Comparison of ENCODE assay signal across 8 mouse cellular contexts in genomic region chr7:55710872-55711558, GRCm38 (mm10). TPM values are rescaled to one million over a fixed set of nuclear protein-coding genes. Genes with fewer than 3 reads are reported as not detected.
A peak's percentile ranks its signal among the peaks of the same experiment; 100 is the strongest.
DNase-seq lines count a peak whose midpoint lies in the region; ATAC-seq and TF ChIP-seq lines count a peak whose summit lies in the region.

No protein-coding gene starts in this region.

- ATAC-seq in kidney, postnatal 0 days (replicated peaks; ENCODE audit: low FRiP score, low read depth), result peak; percentile 82
- ATAC-seq in lung, embryonic 14.5 days (ENCODE audit: insufficient read depth), result peak; percentile 92

- H3K9ac ChIP-seq in kidney, postnatal 0 days (ENCODE audit: low read depth, low read length), result no peak overlapping the region
- no peak overlapping the region for H3K9ac ChIP-seq in lung, embryonic 14.5 days

- DNase-seq in A20 (ENCODE audit: low read depth, low spot score) (peak; percentile 66), MEL-GATA-1-ER (ENCODE audit: extremely low read depth, low read depth) (peak; percentile 24)
- DNase-seq in cerebellum, adult 9-11 months, result peak; percentile 45
- DNase-seq in gonadal fat pad, adult 2 months (ENCODE audit: low read depth), result peak; percentile 1
- peak; percentile 92 for DNase-seq in kidney, postnatal 0 days (ENCODE audit: low spot score)
- peak; percentile 92 for DNase-seq in lung, embryonic 14.5 days
- peak; percentile 93 for DNase-seq in retina, embryonic 14.5 days (ENCODE audit: low spot score)
- DNase-seq in urinary bladder, adult 2 months (ENCODE audit: low spot score), result no peak

- no peak overlapping the region for H3K27ac ChIP-seq in kidney, postnatal 0 days
- H3K27ac ChIP-seq in lung, embryonic 14.5 days (ENCODE audit: low read depth), result no peak overlapping the region

- 8% methylated on average over 11 of the region's 11 CpGs for WGBS in kidney, postnatal 0 days
- 9% methylated on average over 11 of the region's 11 CpGs for whole genome bisulfite sequencing in lung, embryonic 14.5 days

- no peak overlapping the region for H3K4me2 ChIP-seq in kidney, postnatal 0 days (ENCODE audit: low read length)
- no peak overlapping the region for H3K4me2 ChIP-seq in lung, embryonic 14.5 days

- H3K27me3 ChIP-seq in kidney, postnatal 0 days (ENCODE audit: insufficient read depth, low read length), result no peaks in the 10 kb centered on the region
- no peaks in the 10 kb centered on the region for H3K27me3 ChIP-seq in lung, embryonic 14.5 days (ENCODE audit: insufficient read depth, low read length)

- H3K4me1 ChIP-seq in kidney, postnatal 0 days (replicated peaks; ENCODE audit: insufficient read depth, low read length), result no peaks in the 10 kb centered on the region
- no peaks in the 10 kb centered on the region for H3K4me1 ChIP-seq in lung, embryonic 14.5 days (ENCODE audit: insufficient read depth)

- no peaks in the 10 kb centered on the region for H3K9me3 ChIP-seq in kidney, postnatal 0 days (replicated peaks; ENCODE audit: low read length)
- no peaks in the 10 kb centered on the region for H3K9me3 ChIP-seq in lung, embryonic 14.5 days (ENCODE audit: low read depth, low read length)

- no peak overlapping the region for H3K4me3 ChIP-seq in kidney, postnatal 0 days (replicated peaks; ENCODE audit: low read depth, low read length)
- H3K4me3 ChIP-seq in lung, embryonic 14.5 days (ENCODE audit: low read depth, low read length), result no peak overlapping the region

- peak; percentile 94 for TF ChIP-seq CTCF in kidney, postnatal 0 days (IDR thresholded peaks at IDR 0.05; ENCODE audit: low read depth)
- TF ChIP-seq CTCF in lung, embryonic 14.5 days (IDR thresholded peaks at IDR 0.05; ENCODE audit: low read depth), result peak; percentile 93

- no peaks in the 10 kb centered on the region for H3K36me3 ChIP-seq in kidney, postnatal 0 days (ENCODE audit: insufficient read depth, low read length)
- no peaks in the 10 kb centered on the region for H3K36me3 ChIP-seq in lung, embryonic 14.5 days (ENCODE audit: insufficient read depth)

RNA-seq across cellular contexts. Expression of gene Siglech, which starts 57.0 kb away (rescaled TPM):
- polyA plus RNA-seq in gonadal fat pad, adult 2 months (2012; rRNA removed), result 3.4 and 3.5 TPM in 2 replicates
- 0.10 and 0.20 TPM in 2 replicates for polyA plus RNA-seq in kidney, postnatal 0 days (2015; fragmentation: Nextera tagmentation; extraction: Ambion mirVana)
- 0.39 and 0.66 TPM in 2 replicates for polyA plus RNA-seq in lung, embryonic 14.5 days (2014; fragmentation: Nextera tagmentation; extraction: Ambion mirVana)
- polyA plus RNA-seq in urinary bladder, adult 2 months (2012; rRNA removed), result 2.0 and 3.2 TPM in 2 replicates
